Mouse (Mus musculus) megakaryocyte, embryonic 14.5 days (primary cell): ENCODE results near the gene Fam20c.

Source experiments
- FLI1 ChIP-seq: IDR thresholded peaks from 2 replicates; pipeline ENCODE4 v1.6.1; 2012; ENCODE audit warnings: low read length, inconsistent platforms, mixed read lengths
- GATA1 ChIP-seq: IDR thresholded peaks from 3 replicates; pipeline ENCODE4 v1.6.1; 2012; ENCODE audit warnings: mixed read lengths, low read length, inconsistent platforms, borderline replicate concordance

GRCm38 (mm10) chr5:138825090-138825489 is 70.8 kb downstream of the Fam20c start:
- TF ChIP-seq GATA1: no peak
- TF ChIP-seq FLI1: no peak
